Mouse (Mus musculus) spleen, embryonic (tissue): ENCODE results near the gene Castor2.

Experiments
- CTCF ChIA-PET: fragments of 350-600 bp; sonication (Branson Sonifier 250); formaldehyde crosslinking; loops from one replicate; lab custom pipeline; 2022; lab: Charles Lee

Castor2 gene

GRCm38 (mm10) chr5:134099496-134100211, at the start of gene Castor2:
Gene Castor2 (plus strand): TSS chr5:134099711.
- CTCF ChIA-PET, result no interaction called here

GRCm38 (mm10) chr5:134050711-134051110, 48.8 kb upstream of the Castor2 start:
- CTCF ChIA-PET, result no interaction called here

GRCm38 (mm10) chr5:134052614-134053013, 46.9 kb upstream of the Castor2 start:
- CTCF ChIA-PET, result no interaction called here

GRCm38 (mm10) chr5:134054496-134054895, 45.0 kb upstream of the Castor2 start:
- CTCF ChIA-PET, result no interaction called here

DNA sequence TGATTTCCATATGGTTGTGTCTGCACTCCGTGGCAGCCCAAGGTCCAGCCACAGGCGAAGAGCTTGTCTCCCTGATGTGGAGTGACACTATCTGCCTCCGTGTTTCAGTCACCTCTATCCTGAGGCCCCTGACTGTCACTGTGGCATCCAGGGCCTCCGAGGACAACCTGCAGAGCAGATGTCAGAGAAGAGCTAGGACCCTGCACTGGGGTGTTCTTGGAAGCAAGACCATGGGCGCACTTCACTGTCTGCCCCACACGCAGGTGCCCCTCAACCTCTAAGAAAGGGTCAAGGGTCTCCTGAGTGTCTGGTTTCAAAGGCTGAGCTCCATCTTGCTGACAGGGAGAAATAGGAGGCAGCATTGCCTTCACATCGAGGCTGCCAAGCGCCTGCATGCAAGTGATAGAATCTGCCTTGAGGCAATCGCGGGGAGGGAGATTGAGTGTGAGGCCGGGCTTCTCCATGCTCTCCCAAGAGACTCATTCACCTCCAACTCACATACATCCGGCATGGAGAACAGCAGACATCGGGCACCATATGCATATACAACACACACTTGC, 40.6 kb upstream of the Castor2 start:
- CTCF ChIA-PET, result no interaction called here

DNA sequence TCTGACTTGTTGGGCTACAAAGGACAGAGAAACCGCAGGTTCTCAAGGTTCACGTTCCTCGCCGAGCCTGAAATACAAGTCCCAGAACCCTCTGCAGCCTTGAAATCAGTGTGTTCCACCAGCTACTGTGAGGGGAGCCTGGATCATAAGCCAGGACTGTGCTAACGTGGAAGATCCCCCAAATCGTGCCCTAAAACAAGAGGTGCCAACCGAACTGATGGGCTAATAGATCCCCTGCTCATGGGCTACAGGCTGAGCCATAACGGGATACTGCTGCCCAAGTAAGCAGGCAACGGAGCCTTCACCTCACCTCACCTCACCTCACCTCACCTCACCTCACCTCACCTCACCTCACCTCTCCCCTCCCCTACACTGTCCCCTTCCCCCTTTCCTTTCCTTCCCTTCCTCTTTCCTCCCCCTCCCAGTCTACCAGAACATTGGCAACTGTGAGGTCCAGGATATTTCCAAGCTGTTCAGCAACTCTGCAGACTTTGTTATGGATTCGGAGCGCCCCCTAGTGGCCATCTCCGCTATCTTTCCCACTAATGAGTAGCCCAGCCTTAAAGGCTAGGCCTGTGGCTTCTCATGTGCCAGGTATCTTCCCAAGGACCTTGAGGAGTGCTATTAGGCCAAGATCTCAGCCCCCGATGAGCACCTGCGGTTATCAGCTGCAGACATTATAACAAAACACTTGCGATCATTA, 36.0 kb upstream of the Castor2 start:
- CTCF ChIA-PET, result no interaction called here

- CTCF ChIA-PET, result no interaction called here
Observed at GRCm38 (mm10) chr5:134066261-134066660, 33.2 kb upstream of the Castor2 start.

- CTCF ChIA-PET, result no interaction called here
Observed at GRCm38 (mm10) chr5:134067924-134068323, 31.6 kb upstream of the Castor2 start.

GRCm38 (mm10) chr5:134073512-134074041, 25.9 kb upstream of the Castor2 start:
- CTCF ChIA-PET, result no interaction called here

DNA sequence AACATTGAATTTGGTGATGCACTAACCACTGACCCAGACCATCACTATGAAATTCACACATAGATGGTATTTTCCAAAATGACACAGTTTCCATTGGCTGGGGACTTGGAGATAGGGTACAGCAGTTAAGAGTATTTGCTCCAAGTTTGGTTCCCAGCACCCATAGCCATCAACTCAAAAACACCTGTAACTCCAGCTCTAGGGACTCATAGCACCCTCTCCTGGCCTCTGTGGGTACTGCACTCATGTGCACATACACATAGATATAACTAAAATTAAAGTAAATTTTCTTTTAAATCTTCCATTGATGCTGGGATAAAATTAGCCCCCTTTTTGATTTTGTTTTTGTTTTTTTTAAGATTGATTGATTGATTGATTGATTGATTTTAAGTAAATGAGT, 25.1 kb upstream of the Castor2 start:
- CTCF ChIA-PET, result no interaction called here

DNA sequence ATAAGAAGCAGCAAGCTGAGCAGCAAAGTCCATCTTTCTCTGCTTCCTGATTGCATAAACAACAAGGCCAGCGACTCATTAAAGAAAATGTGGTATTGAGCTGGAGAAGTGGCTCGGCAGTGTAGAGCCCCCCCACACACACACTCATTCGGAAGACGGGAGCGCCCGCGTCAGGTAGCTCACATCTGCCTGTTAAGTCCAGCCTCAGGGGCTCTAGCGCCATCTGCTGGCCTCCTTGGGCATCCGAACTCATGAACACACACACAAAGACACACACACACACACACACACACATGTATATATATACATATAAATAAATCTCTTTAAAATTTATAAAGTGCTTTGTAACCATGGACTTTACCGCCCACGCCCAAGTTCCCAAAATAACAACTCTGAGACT, 23.3 kb upstream of the Castor2 start:
- CTCF ChIA-PET, result no interaction called here

DNA sequence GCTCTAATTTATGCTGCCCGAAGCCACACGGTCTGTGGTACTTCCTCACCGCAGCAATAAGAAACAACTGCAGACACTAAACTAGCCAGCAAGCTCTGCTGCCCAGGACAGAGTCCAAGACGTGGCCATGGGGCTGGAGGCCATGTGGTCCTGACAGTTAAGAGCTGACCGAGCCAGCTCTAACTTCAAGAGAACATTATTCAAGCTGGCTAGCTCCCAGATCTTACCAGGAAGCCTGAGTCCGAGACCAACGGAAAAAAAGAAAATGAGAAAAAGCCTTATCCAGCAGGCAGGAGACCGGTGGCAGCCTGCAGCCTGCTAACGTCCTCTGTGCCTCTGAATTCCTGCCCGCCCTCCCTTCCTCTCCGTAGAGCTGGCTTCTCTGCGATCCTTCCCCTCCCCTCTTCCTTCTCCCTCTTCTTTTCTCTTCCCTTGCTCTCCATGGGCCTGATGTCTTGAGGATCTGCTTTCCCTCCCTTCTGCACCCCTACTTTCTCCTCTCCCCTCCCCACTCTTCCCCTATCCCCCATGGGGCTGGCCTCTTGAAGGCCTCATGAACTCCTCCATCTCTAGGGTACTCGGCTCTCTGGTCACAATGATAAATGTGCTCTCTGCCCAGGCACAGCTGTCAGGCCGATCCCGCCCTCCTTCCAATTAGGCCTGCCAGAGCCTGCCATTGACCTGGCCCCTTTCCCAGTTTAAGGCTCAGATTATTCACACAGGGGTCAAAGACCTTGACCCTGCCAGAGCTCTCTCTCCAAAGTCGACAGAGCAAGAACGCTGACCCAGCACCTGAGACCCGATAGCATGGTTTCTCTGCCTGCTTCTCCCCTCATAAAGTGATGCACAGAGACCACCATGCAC, 18.6 kb upstream of the Castor2 start:
- CTCF ChIA-PET, result no interaction called here

- CTCF ChIA-PET, result no interaction called here
Observed at GRCm38 (mm10) chr5:134085227-134085626, 14.3 kb upstream of the Castor2 start.

GRCm38 (mm10) chr5:134085887-134086639, 13.4 kb upstream of the Castor2 start:
- CTCF ChIA-PET, result no interaction called here

DNA sequence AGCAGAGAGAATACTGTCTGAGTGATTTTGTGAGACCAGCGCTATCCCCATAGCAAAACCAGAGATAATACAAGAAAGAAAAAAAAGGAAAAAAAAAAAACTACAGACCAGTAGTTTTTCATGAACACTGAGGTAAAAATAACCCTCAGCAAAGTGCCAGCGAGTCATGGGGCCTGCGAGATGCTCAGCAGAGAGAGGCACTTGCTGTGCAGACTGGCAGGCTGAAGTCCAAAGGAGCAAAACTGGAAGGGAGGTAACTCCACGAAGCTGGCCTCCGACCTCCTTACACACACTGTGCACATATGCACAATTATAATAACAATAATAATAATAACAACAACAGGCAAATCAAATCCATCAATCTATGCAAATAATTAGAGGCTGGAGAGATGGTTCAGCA, 12.3 kb upstream of the Castor2 start:
- CTCF ChIA-PET, result no interaction called here

DNA sequence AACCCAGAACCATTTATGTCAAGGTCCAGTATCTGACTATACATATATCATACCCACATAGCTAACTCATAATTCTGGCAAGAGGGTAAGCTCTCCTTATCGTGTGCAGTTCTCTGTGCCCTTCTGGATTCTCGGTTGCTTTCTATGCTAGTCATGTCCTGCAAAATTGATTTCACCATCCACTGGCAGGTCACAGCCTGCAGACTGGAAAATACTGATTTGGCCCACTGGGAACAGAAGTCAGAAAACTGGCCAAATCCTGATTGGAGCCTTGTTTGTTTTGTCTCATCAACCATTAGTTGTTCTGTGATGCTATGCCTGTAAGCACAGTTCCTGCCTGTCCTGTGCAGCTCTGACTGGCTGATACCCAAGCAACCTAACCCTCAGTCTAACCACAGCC, 3.7 kb upstream of the Castor2 start:
- CTCF ChIA-PET, result no interaction called here

- CTCF ChIA-PET, result no interaction called here
Observed at GRCm38 (mm10) chr5:134098341-134098902, 1.1 kb upstream of the Castor2 start.

DNA sequence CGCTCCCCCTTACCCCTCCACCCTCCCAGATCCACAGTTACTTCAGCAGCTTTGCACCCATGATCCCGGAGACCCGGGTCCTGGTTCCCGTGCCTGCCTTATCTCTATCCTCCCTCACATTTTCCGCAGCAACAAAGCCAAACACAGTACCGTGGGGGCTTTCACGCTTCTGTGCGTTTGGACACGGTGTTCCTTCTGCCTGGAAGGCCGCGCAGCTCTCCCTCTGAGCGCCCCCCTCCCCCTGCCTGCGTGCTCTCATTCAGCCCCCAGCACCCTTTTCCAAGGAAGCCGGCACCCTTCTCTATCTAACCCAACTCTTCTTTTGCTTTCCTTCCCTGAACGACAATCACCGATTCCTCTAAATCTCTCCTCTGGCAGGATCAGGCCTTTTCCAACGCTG, 535 bp upstream of the Castor2 start:
- CTCF ChIA-PET, result no interaction called here

- CTCF ChIA-PET, result interaction anchor here (0.7 kb wide), 1 partner anchor 1773 kb away, joined by 3 read pairs; no protein-coding TSS in a partner anchor
Observed at GRCm38 (mm10) chr5:134100232-134100771, 791 bp downstream of the Castor2 start.

DNA sequence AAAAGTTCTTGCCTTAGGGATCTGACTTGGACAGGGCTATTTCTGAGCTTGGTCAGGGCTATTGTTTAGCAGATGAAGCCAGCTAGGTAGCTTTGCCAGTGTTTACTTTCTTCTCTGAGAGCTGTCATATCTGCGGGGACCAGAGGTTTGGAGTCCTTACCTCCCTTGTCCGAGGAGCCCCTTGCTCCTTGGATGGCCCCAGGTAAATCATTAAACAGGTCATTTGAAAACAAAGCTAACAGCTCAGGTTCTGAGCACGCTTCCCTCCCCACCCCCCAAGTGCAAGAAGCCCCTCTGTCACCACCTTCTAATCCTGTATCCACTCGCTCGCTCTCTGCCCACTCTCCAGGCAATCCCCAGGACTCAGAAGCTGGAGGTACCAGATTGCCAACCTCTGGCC, 1.8 kb downstream of the Castor2 start:
- CTCF ChIA-PET, result interaction anchor here (0.7 kb wide), 1 partner anchor 1772 kb away, joined by 3 read pairs; no protein-coding TSS in a partner anchor
